Mouse (Mus musculus) myocyte (in vitro differentiated cells): ENCODE data around the gene Gm9970. TPM values are rescaled to one million over a fixed set of nuclear protein-coding genes. Genes with fewer than 3 reads are reported as not detected.

ENCODE experiments used
- H3K27me3 ChIP-seq: one replicate; pipeline ENCODE4 v1.6.1; 2011; ENCODE audit not compliant: control insufficient read depth, insufficient read depth, insufficient read length
- H3K36me3 ChIP-seq: one replicate; pipeline ENCODE4 v1.6.1; 2011; ENCODE audit not compliant: control insufficient read depth, insufficient read depth
- H3K4me2 ChIP-seq: one replicate; pipeline ENCODE4 v1.6.1; 2011; ENCODE audit warnings: low read depth, control low read depth
- H3K4me3 ChIP-seq: one replicate; pipeline ENCODE4 v1.5.1; 2011; ENCODE audit warnings: mild to moderate bottlenecking, control low read depth, moderate library complexity
- H3K79me2 ChIP-seq: one replicate; pipeline ENCODE4 v1.6.1; 2011; ENCODE audit not compliant: control insufficient read depth, insufficient read depth
- H3ac ChIP-seq: one replicate; pipeline ENCODE4 v1.6.1; 2011; ENCODE audit not compliant: control insufficient read depth, insufficient read length
- CEBPB ChIP-seq: IDR thresholded peaks from 2 replicates; pipeline ENCODE4 v1.6.1; 2011; ENCODE audit warnings: mild to moderate bottlenecking, moderate library complexity; ENCODE audit not compliant: poor library complexity, insufficient read depth, severe bottlenecking
- E2F4 ChIP-seq: IDR thresholded peaks from one replicate; pipeline ENCODE4 v1.6.1; 2011; ENCODE audit warnings: mild to moderate bottlenecking, control low read depth, moderate library complexity; ENCODE audit not compliant: insufficient read depth
- MAX ChIP-seq: IDR thresholded peaks from one replicate; pipeline ENCODE4 v1.6.1; 2011; ENCODE audit warnings: low read depth, mild to moderate bottlenecking, control low read depth
- MYOD1 ChIP-seq, 3 experiments: IDR thresholded peaks; one replicate each; pipeline ENCODE4 v1.6.1; 2011; ENCODE audit warnings: control low read depth in 2 of 3, low read depth in 2 of 3, mild to moderate bottlenecking in 2 of 3, moderate library complexity in 1 of 3; ENCODE audit not compliant: insufficient read length in 2 of 3, control insufficient read depth in 1 of 3
- MYOG ChIP-seq, 3 experiments: IDR thresholded peaks; one replicate each; pipeline ENCODE4 v1.6.1; 2011; ENCODE audit warnings: control low read depth in 2 of 3, low read depth in 2 of 3, mild to moderate bottlenecking in 2 of 3; ENCODE audit not compliant: insufficient read length in 2 of 3, control insufficient read depth in 1 of 3, insufficient read depth in 1 of 3
- POLR2A ChIP-seq: IDR thresholded peaks from one replicate; pipeline ENCODE4 v1.6.1; 2011; ENCODE audit warnings: low read depth, mild to moderate bottlenecking, control low read depth, moderate library complexity; ENCODE audit not compliant: insufficient read length
- POLR2AphosphoS2 ChIP-seq: IDR thresholded peaks from one replicate; pipeline ENCODE4 v1.6.1; 2011; ENCODE audit warnings: low read depth, control low read depth; ENCODE audit not compliant: insufficient read length
- REST ChIP-seq: IDR thresholded peaks from one replicate; pipeline ENCODE4 v1.6.1; 2011; ENCODE audit warnings: mild to moderate bottlenecking, control low read depth, moderate library complexity; ENCODE audit not compliant: insufficient read depth, insufficient read length
- SRF ChIP-seq: IDR thresholded peaks from one replicate; pipeline ENCODE4 v1.6.1; 2011; ENCODE audit warnings: low read depth; ENCODE audit not compliant: control insufficient read depth, insufficient read length
- TCF12 ChIP-seq: IDR thresholded peaks from one replicate; pipeline ENCODE4 v1.6.1; 2011; ENCODE audit warnings: mild to moderate bottlenecking, control low read depth; ENCODE audit not compliant: poor library complexity, insufficient read depth, severe bottlenecking
- TCF3 ChIP-seq: IDR thresholded peaks from one replicate; pipeline ENCODE4 v1.6.1; 2011; ENCODE audit warnings: low read depth, control low read depth; ENCODE audit not compliant: insufficient read length
- USF1 ChIP-seq: IDR thresholded peaks from one replicate; pipeline ENCODE4 v1.6.1; 2011; ENCODE audit warnings: low read depth, mild to moderate bottlenecking, control low read depth, moderate library complexity
- polyA plus RNA-seq: library from polyadenylated mRNA; unstranded; fragments of >200 nt; fragmentation: generic; extraction: Trizol; gene quantifications from one replicate; pipeline ENCODE4 v1.2.1, GENCODE M21; 2012; ENCODE audit warnings: missing spikeins

Gene Gm9970
- polyA plus RNA-seq, 1 experiment, result not detected

GRCm38 (mm10) chr5:31252151-31252550 lies 11.1 kb upstream of the Gm9970 start:
- Histone ChIP-seq H3K4me3 (no peak overlapping the region), H3ac (no peak overlapping the region), H3K79me2 (no peaks in the 10 kb centered on the region), H3K36me3 (peaks cover 37% of the 10 kb centered on the region), H3K4me2 (no peak overlapping the region), H3K27me3 (no peaks in the 10 kb centered on the region)
- TF ChIP-seq MAX (no peak), POLR2A (peak; percentile 27)

GRCm38 (mm10) chr5:31251541-31252101 lies 10.6 kb upstream of the Gm9970 start, which contains the start of gene Krtcap3:
Krtcap3 (plus strand) TSS chr5:31251691.
- Histone ChIP-seq H3K4me2 (no peak within 1 kb of the TSS), H3K27me3 (no peaks in the 10 kb centered on the region), H3K36me3 (peaks cover 37% of the 10 kb centered on the region), H3K4me3 (no peak within 1 kb of the TSS), H3ac (no peak within 1 kb of the TSS), H3K79me2 (no peaks in the 10 kb centered on the region)
- TF ChIP-seq E2F4 (no peak), POLR2A (no peak), MYOG (IDR thresholded peaks at IDR 0.05; ENCODE audit: control insufficient read depth in 1 of 3, insufficient read depth in 1 of 3, insufficient read length in 2 of 3, low read depth in 2 of 3) (no peak), POLR2AphosphoS2 (peak; percentile 73), MYOD1 (IDR thresholded peaks at IDR 0.05; ENCODE audit: control insufficient read depth in 1 of 3, insufficient read length in 2 of 3, low read depth in 2 of 3) (no peak), SRF (no peak)

GRCm38 (mm10) chr5:31250716-31251115 lies 9.7 kb upstream of the Gm9970 start:
- Histone ChIP-seq H3K27me3 (no peaks in the 10 kb centered on the region), H3K4me2 (no peak overlapping the region), H3K36me3 (peaks cover 45% of the 10 kb centered on the region), H3K4me3 (no peak overlapping the region), H3K79me2 (no peaks in the 10 kb centered on the region), H3ac (no peak overlapping the region)
- no peak for TF ChIP-seq POLR2AphosphoS2
- TF ChIP-seq MYOG (IDR thresholded peaks at IDR 0.05; ENCODE audit: control insufficient read depth in 1 of 3, insufficient read depth in 1 of 3, insufficient read length in 2 of 3, low read depth in 2 of 3), result no peak
- TF ChIP-seq USF1, result no peak
- no peak for TF ChIP-seq POLR2A
- no peak for TF ChIP-seq SRF
- no peak for TF ChIP-seq TCF3
- no peak for TF ChIP-seq REST
- no peak for TF ChIP-seq MYOD1 (IDR thresholded peaks at IDR 0.05; ENCODE audit: control insufficient read depth in 1 of 3, insufficient read length in 2 of 3, low read depth in 2 of 3)
- TF ChIP-seq E2F4, result no peak
- TF ChIP-seq MAX, result no peak

GRCm38 (mm10) chr5:31242191-31242590 lies 1.2 kb upstream of the Gm9970 start:
- Histone ChIP-seq H3K4me3 (peak overlapping the region; percentile 49), H3K79me2 (peaks cover 26% of the 10 kb centered on the region), H3K27me3 (no peaks in the 10 kb centered on the region), H3K4me2 (peak overlapping the region; percentile 88), H3ac (no peak overlapping the region), H3K36me3 (peaks cover 30% of the 10 kb centered on the region)
- TF ChIP-seq E2F4 (no peak), SRF (no peak), CEBPB (no peak), TCF3 (no peak), REST (no peak), POLR2AphosphoS2 (no peak), TCF12 (no peak), USF1 (no peak), POLR2A (no peak), MYOG (IDR thresholded peaks at IDR 0.05; ENCODE audit: control insufficient read depth in 1 of 3, insufficient read depth in 1 of 3, insufficient read length in 2 of 3, low read depth in 2 of 3) (no peak)

- Histone ChIP-seq H3K36me3 (peaks cover 30% of the 10 kb centered on the region), H3K27me3 (no peaks in the 10 kb centered on the region), H3ac (peak overlapping the region; percentile 21), H3K4me2 (peak overlapping the region; percentile 88), H3K4me3 (peak overlapping the region; percentile 49), H3K79me2 (peaks cover 26% of the 10 kb centered on the region)
- TF ChIP-seq POLR2AphosphoS2, result no peak
- no peak for TF ChIP-seq TCF3
- TF ChIP-seq TCF12, result no peak
- no peak for TF ChIP-seq SRF
- TF ChIP-seq CEBPB, result no peak
- no peak for TF ChIP-seq MYOD1 (IDR thresholded peaks at IDR 0.05; ENCODE audit: control insufficient read depth in 1 of 3, insufficient read length in 2 of 3, low read depth in 2 of 3)
Measured at GRCm38 (mm10) chr5:31241522-31242034, 546 bp upstream of the Gm9970 start.
